Mouse (Mus musculus) midbrain, postnatal 0 days (tissue): Measurements from ENCODE around the gene Kcna10. TPM values are rescaled to one million over a fixed set of nuclear protein-coding genes. Genes with fewer than 3 reads are reported as not detected.

ENCODE experiments used
- ATAC-seq: fragments of 200-750 bp; cut with Nextera tagmentation; 2 replicates; pipeline ENCODE4 v1.8.0; 2017; ENCODE audit warnings: moderate number of reproducible peaks, mild to moderate bottlenecking, moderate TSS enrichment, moderate library complexity; ENCODE audit not compliant: low FRiP score
- DNase-seq: peaks from one replicate; pipeline ENCODE4 v3.0.0-alpha.2; 2015; ENCODE audit warnings: low spot score
- H3K27ac ChIP-seq: fragments of 300-500 bp; sonication (generic); 2 replicates; pipeline ENCODE4 v1.5.1; 2014; ENCODE audit warnings: low read depth, mild to moderate bottlenecking, low read length, mixed read lengths
- H3K27me3 ChIP-seq: fragments of 300-500 bp; sonication (generic); 2 replicates; pipeline ENCODE4 v1.6.1; 2014; ENCODE audit warnings: low read length, control low read depth, mixed read lengths; ENCODE audit not compliant: insufficient read depth
- H3K36me3 ChIP-seq: fragments of 300-500 bp; sonication (generic); 2 replicates; pipeline ENCODE4 v1.6.1; 2014; ENCODE audit warnings: low read length, control low read depth, mixed read lengths; ENCODE audit not compliant: insufficient read depth
- H3K4me1 ChIP-seq: fragments of 300-500 bp; sonication (generic); 2 replicates; pipeline ENCODE4 v1.6.1; 2014; ENCODE audit warnings: mild to moderate bottlenecking, control low read depth, antibody characterized with exemption, low read length, mixed read lengths; ENCODE audit not compliant: insufficient read depth
- H3K4me2 ChIP-seq: fragments of 300-500 bp; sonication (generic); 2 replicates; pipeline ENCODE4 v1.6.1; 2014; ENCODE audit warnings: low read depth, mild to moderate bottlenecking, low read length, mixed read lengths; ENCODE audit not compliant: poor library complexity, severe bottlenecking
- H3K4me3 ChIP-seq: fragments of 300-500 bp; sonication (generic); 2 replicates; pipeline ENCODE4 v1.5.1; 2014; ENCODE audit warnings: low read depth, mild to moderate bottlenecking, low read length, moderate library complexity
- H3K9ac ChIP-seq: fragments of 300-500 bp; sonication (generic); replicated peaks from 2 replicates; pipeline ENCODE4 v1.6.1; 2014; ENCODE audit warnings: mild to moderate bottlenecking, low read length, moderate library complexity, mixed read lengths; ENCODE audit not compliant: poor library complexity, severe bottlenecking
- H3K9me3 ChIP-seq: fragments of 300-500 bp; sonication (generic); 2 replicates; pipeline ENCODE4 v1.6.1; 2016; ENCODE audit warnings: low read length, control low read depth
- CTCF ChIP-seq: IDR thresholded peaks from 2 replicates; pipeline ENCODE4 v1.5.1; 2016; ENCODE audit warnings: antibody characterized with exemption, mild to moderate bottlenecking
- WGBS: fragments of 180-500 bp; shearing (Covaris S2); extraction: QIAGEN DNeasy Blood & Tissue Kit; methylation state at CpG from one replicate; pipeline ENCODE4 v1.1.7; 2014; 5-methylcytosine and 5-hydroxymethylcytosine counted together
- polyA plus RNA-seq: library from polyadenylated mRNA; unstranded; fragments of >200 nt; fragmentation: Nextera tagmentation; extraction: Ambion mirVana; gene quantifications from 2 replicates; pipeline ENCODE4 v1.2.1, GENCODE M21; 2015
- total RNA-seq: library from RNA; depleted of rRNA; stranded (reverse); fragments of >200 nt; gene quantifications from 2 replicates; pipeline ENCODE4 v1.2.3, GENCODE M21; 2014

Gene Kcna10
- total and polyA plus RNA-seq, 2 experiments from 2014 or later = not detected

- ATAC-seq (no peak), DNase-seq (no peak)
- Histone ChIP-seq H3K4me1 (no peaks in the 10 kb centered on the region), H3K27ac (no peak within 1 kb of the TSS), H3K4me3 (no peak within 1 kb of the TSS), H3K4me2 (no peak within 1 kb of the TSS), H3K9ac (no peak within 1 kb of the TSS), H3K36me3 (no peaks in the 10 kb centered on the region), H3K9me3 (no peaks in the 10 kb centered on the region), H3K27me3 (no peaks in the 10 kb centered on the region)
- WGBS = 68% methylated on average over 1 of the region's 1 CpGs
- TF ChIP-seq CTCF = no peak
Measured at GRCm38 (mm10) chr3:107230527-107230926, 47.7 kb downstream of the Kcna10 start, which contains the start of gene A630076J17Rik. Gene A630076J17Rik, plus strand, starts transcription at chr3:107230614.

- DNase-seq = no peak
- Histone ChIP-seq H3K4me1 (no peaks in the 10 kb centered on the region), H3K4me3 (no peak overlapping the region), H3K4me2 (no peak overlapping the region), H3K27me3 (no peaks in the 10 kb centered on the region), H3K36me3 (no peaks in the 10 kb centered on the region), H3K9ac (no peak overlapping the region), H3K27ac (no peak overlapping the region), H3K9me3 (no peaks in the 10 kb centered on the region)
- 58% methylated on average over 4 of the region's 4 CpGs for WGBS
- TF ChIP-seq CTCF = no peak
- ATAC-seq = no peak
Measured at GRCm38 (mm10) chr3:107231202-107231601, 48.3 kb downstream of the Kcna10 start.

DNA sequence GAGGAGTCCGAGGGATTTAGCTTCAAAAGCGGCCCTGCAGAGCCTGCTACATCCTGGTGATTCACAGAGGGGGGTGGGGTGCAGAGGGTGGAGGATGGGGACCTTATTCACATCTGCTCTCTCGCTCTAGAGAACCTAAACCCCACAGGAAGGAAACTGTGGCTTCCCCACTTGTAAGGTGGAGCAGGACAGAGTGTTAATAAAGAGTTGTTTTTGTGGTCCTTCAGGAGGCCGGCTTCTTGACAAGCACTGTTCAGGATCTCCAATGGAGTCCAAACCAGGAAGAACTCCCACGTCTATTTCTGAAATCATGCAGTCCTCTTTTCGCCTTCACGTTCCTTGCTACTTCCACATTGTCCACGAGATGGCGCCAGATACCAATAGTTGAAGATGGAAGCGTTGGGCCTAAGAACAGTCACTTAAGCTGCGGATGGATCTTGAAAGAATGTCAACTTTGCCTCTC, 50.5 kb downstream of the Kcna10 start:
- H3K27me3 ChIP-seq = no peaks in the 10 kb centered on the region
- no peak overlapping the region for H3K9ac ChIP-seq
- H3K4me2 ChIP-seq = no peak overlapping the region
- 7% methylated on average over 11 of the region's 11 CpGs for WGBS
- peak; percentile 98 for TF ChIP-seq CTCF
- no peak overlapping the region for H3K4me3 ChIP-seq
- no peaks in the 10 kb centered on the region for H3K9me3 ChIP-seq
- H3K27ac ChIP-seq = no peak overlapping the region
- H3K4me1 ChIP-seq = no peaks in the 10 kb centered on the region
- ATAC-seq = peak; percentile 71; the same call in 1 of the 2 replicates
- peak; percentile 85 for DNase-seq
- H3K36me3 ChIP-seq = no peaks in the 10 kb centered on the region

DNA sequence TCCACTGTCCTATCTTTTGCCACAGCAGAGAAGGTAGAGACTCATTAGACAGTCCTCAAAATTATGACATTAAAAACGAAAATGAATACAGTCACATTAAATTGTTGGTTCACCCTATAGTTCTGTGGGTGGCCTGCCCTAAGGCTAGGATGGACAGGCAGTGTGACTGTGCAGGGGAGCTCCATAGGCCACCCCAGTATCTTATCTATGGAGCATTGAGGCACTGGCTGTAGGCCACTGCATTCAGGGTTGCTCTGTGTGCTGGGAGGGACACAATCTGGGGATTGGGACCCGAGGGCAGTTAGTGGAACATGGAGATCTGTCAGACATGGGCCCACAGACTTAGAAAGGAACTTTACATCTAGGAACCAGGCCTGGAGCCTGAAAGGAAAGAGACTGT, 51.1 kb downstream of the Kcna10 start:
- WGBS = 20% methylated on average over 2 of the region's 2 CpGs
- Histone ChIP-seq H3K27me3 (no peaks in the 10 kb centered on the region), H3K9me3 (no peaks in the 10 kb centered on the region), H3K4me1 (no peaks in the 10 kb centered on the region), H3K36me3 (no peaks in the 10 kb centered on the region), H3K4me2 (no peak overlapping the region), H3K4me3 (no peak overlapping the region), H3K9ac (no peak overlapping the region), H3K27ac (no peak overlapping the region)
- ATAC-seq (no peak), DNase-seq (no peak)
- no peak for TF ChIP-seq CTCF

- Histone ChIP-seq H3K9ac (no peak overlapping the region), H3K27ac (no peak overlapping the region), H3K9me3 (no peaks in the 10 kb centered on the region), H3K4me1 (peaks cover 3% of the 10 kb centered on the region; the same call in 1 of the 2 replicates), H3K27me3 (no peaks in the 10 kb centered on the region), H3K4me2 (no peak overlapping the region), H3K36me3 (no peaks in the 10 kb centered on the region), H3K4me3 (no peak overlapping the region)
- 68% methylated on average over 2 of the region's 2 CpGs for WGBS
- ATAC-seq (no peak), DNase-seq (no peak)
- no peak for TF ChIP-seq CTCF
Measured at GRCm38 (mm10) chr3:107238051-107238450, 55.2 kb downstream of the Kcna10 start.

GRCm38 (mm10) chr3:107238471-107238980, 55.7 kb downstream of the Kcna10 start:
- Histone ChIP-seq H3K4me2 (no peak overlapping the region), H3K4me1 (peaks cover 3% of the 10 kb centered on the region; the same call in 1 of the 2 replicates), H3K9me3 (no peaks in the 10 kb centered on the region), H3K27me3 (no peaks in the 10 kb centered on the region), H3K36me3 (no peaks in the 10 kb centered on the region), H3K4me3 (no peak overlapping the region), H3K27ac (no peak overlapping the region), H3K9ac (no peak overlapping the region)
- 82% methylated on average over 8 of the region's 8 CpGs for WGBS
- TF ChIP-seq CTCF = no peak
- DNase-seq (no peak), ATAC-seq (no peak)
